Mouse (Mus musculus) midbrain, embryonic 11.5 days (tissue): ENCODE measurements around the gene OR5BS1P. TPM values are rescaled to one million over a fixed set of nuclear protein-coding genes. Genes with fewer than 3 reads are reported as not detected.
A peak's percentile ranks its signal among the peaks of the same experiment; 100 is the strongest.
"Not testable (repeated sequence)": the region's sequence is repeated elsewhere in the genome, so short reads cannot be mapped to it uniquely, and the experiment has no call there.

Source experiments
- ATAC-seq: fragments of 200-750 bp; cut with Nextera tagmentation; 2 replicates; pipeline ENCODE4 v1.8.0; 2017; ENCODE audit warnings: moderate TSS enrichment, moderate library complexity; ENCODE audit not compliant: low FRiP score
- DNase-seq: peaks from one replicate; pipeline ENCODE4 v3.0.0; 2015; ENCODE audit warnings: low spot score; ENCODE audit errors: missing footprints
- H3K27ac ChIP-seq: fragments of 300-500 bp; sonication (generic); 2 replicates; pipeline ENCODE4 v1.5.1; 2014; ENCODE audit warnings: low read depth, low read length
- H3K27me3 ChIP-seq: fragments of 300-500 bp; sonication (generic); 2 replicates; pipeline ENCODE4 v1.6.1; 2014; ENCODE audit warnings: mild to moderate bottlenecking, low read length, moderate library complexity, mixed read lengths; ENCODE audit not compliant: control insufficient read depth, insufficient read depth
- H3K36me3 ChIP-seq: fragments of 300-500 bp; sonication (generic); 2 replicates; pipeline ENCODE4 v1.6.1; 2014; ENCODE audit warnings: mild to moderate bottlenecking, low read length, moderate library complexity, mixed read lengths; ENCODE audit not compliant: control insufficient read depth, insufficient read depth
- H3K4me1 ChIP-seq: fragments of 300-500 bp; sonication (generic); 2 replicates; pipeline ENCODE4 v1.6.1; 2014; ENCODE audit warnings: low read length; ENCODE audit not compliant: control insufficient read depth, insufficient read depth
- H3K4me2 ChIP-seq: fragments of 300-500 bp; sonication (generic); 2 replicates; pipeline ENCODE4 v1.6.1; 2014; ENCODE audit warnings: mild to moderate bottlenecking, moderate library complexity
- H3K4me3 ChIP-seq: fragments of 300-500 bp; sonication (generic); 2 replicates; pipeline ENCODE4 v1.5.1; 2014; ENCODE audit warnings: low read depth, low read length
- H3K9ac ChIP-seq: fragments of 300-500 bp; sonication (generic); 2 replicates; pipeline ENCODE4 v1.6.1; 2014; ENCODE audit warnings: low read length
- H3K9me3 ChIP-seq: fragments of 300-500 bp; sonication (generic); 2 replicates; pipeline ENCODE4 v1.6.1; 2016; ENCODE audit warnings: low read length; ENCODE audit not compliant: control insufficient read depth
- WGBS: fragments of 180-500 bp; shearing (Covaris S2); extraction: QIAGEN DNeasy Blood & Tissue Kit; methylation state at CpG from one replicate; pipeline ENCODE4 v1.1.7; 2014; 5-methylcytosine and 5-hydroxymethylcytosine counted together
- polyA plus RNA-seq: library from polyadenylated mRNA; unstranded; fragments of >200 nt; fragmentation: Nextera tagmentation; extraction: Ambion mirVana; gene quantifications from 2 replicates; pipeline ENCODE4 v1.2.1, GENCODE M21; 2014

Gene OR5BS1P
- not detected in 2 replicates for polyA plus RNA-seq

- ATAC-seq = no peak
- 90% methylated on average over 4 of the region's 4 CpGs for WGBS
- H3K4me1 ChIP-seq = no peaks in the 10 kb centered on the region
These were observed at the start of gene OR5BS1P for GRCm38 (mm10) chr15:98469596-98469995. OR5BS1P (plus strand) TSS chr15:98469896.

GRCm38 (mm10) chr15:98420897-98421296 lies 48.8 kb upstream of the OR5BS1P start:
- H3K27me3 ChIP-seq = no peaks in the 10 kb centered on the region
- no peak overlapping the region for H3K4me3 ChIP-seq
- WGBS = 78% methylated on average over 4 of the region's 4 CpGs
- ATAC-seq (no peak), DNase-seq (no peak)
- H3K27ac ChIP-seq = no peak overlapping the region
- H3K4me1 ChIP-seq = peaks cover 4% of the 10 kb centered on the region; the same call in 1 of the 2 replicates
- no peak overlapping the region for H3K9ac ChIP-seq
- no peak overlapping the region for H3K4me2 ChIP-seq
- H3K9me3 ChIP-seq = no peaks in the 10 kb centered on the region
- H3K36me3 ChIP-seq = no peaks in the 10 kb centered on the region

More at GRCm38 (mm10) chr15:98469596-98469995, at the start of gene OR5BS1P:
- Histone ChIP-seq H3K27ac (no peak within 1 kb of the TSS), H3K9me3 (no peaks in the 10 kb centered on the region), H3K36me3 (no peaks in the 10 kb centered on the region), H3K4me3 (no peak within 1 kb of the TSS), H3K4me2 (no peak within 1 kb of the TSS), H3K27me3 (no peaks in the 10 kb centered on the region), H3K9ac (no peak within 1 kb of the TSS)
- DNase-seq = no peak

- peak; percentile 84 for DNase-seq
- H3K36me3 ChIP-seq = no peaks in the 10 kb centered on the region
- WGBS = 66% methylated on average over 14 of the region's 14 CpGs
These were observed 45.4 kb upstream of the OR5BS1P start for GRCm38 (mm10) chr15:98424326-98424725.

GRCm38 (mm10) chr15:98424753-98425152 lies 44.9 kb upstream of the OR5BS1P start:
- H3K36me3 ChIP-seq = no peaks in the 10 kb centered on the region
- no peak overlapping the region for H3K9ac ChIP-seq
- ATAC-seq (no peak), DNase-seq (no peak)
- no peak overlapping the region for H3K4me3 ChIP-seq
- no peak overlapping the region for H3K4me2 ChIP-seq
- H3K27me3 ChIP-seq = no peaks in the 10 kb centered on the region
- no peaks in the 10 kb centered on the region for H3K9me3 ChIP-seq
- H3K27ac ChIP-seq = no peak overlapping the region
- WGBS = 84% methylated on average over 6 of the region's 6 CpGs
- peaks cover 4% of the 10 kb centered on the region; the same call in 1 of the 2 replicates for H3K4me1 ChIP-seq

More at GRCm38 (mm10) chr15:98424326-98424725, 45.4 kb upstream of the OR5BS1P start:
- Histone ChIP-seq H3K4me1 (peaks cover 4% of the 10 kb centered on the region; the same call in 1 of the 2 replicates), H3K27ac (no peak overlapping the region), H3K9me3 (no peaks in the 10 kb centered on the region), H3K9ac (no peak overlapping the region), H3K4me3 (no peak overlapping the region), H3K4me2 (no peak overlapping the region), H3K27me3 (no peaks in the 10 kb centered on the region)
- ATAC-seq = no peak

- no peaks in the 10 kb centered on the region for H3K9me3 ChIP-seq
- 87% methylated on average over 7 of the region's 7 CpGs for WGBS
- H3K36me3 ChIP-seq = no peaks in the 10 kb centered on the region
- no peak overlapping the region for H3K4me2 ChIP-seq
- no peaks in the 10 kb centered on the region for H3K27me3 ChIP-seq
- DNase-seq = no peak
- peaks cover 4% of the 10 kb centered on the region; the same call in 1 of the 2 replicates for H3K4me1 ChIP-seq
- H3K4me3 ChIP-seq = no peak overlapping the region
- H3K9ac ChIP-seq = no peak overlapping the region
- H3K27ac ChIP-seq = no peak overlapping the region
- no peak for ATAC-seq
These were observed 44.5 kb upstream of the OR5BS1P start for GRCm38 (mm10) chr15:98425188-98425587.

GRCm38 (mm10) chr15:98430925-98431324 lies 38.8 kb upstream of the OR5BS1P start, which contains the start of gene Olfr282:
Olfr282 (plus strand) TSS chr15:98431225.
- 82% methylated on average over 5 of the region's 5 CpGs for WGBS
- not testable (repeated sequence) for ATAC-seq

GRCm38 (mm10) chr15:98444561-98444960 lies 25.1 kb upstream of the OR5BS1P start:
- DNase-seq (no peak), ATAC-seq (no peak)
- H3K4me3 ChIP-seq = no peak overlapping the region
- H3K4me2 ChIP-seq = no peak overlapping the region
- no peaks in the 10 kb centered on the region for H3K4me1 ChIP-seq
- H3K27me3 ChIP-seq = no peaks in the 10 kb centered on the region
- H3K27ac ChIP-seq = no peak overlapping the region
- no peaks in the 10 kb centered on the region for H3K9me3 ChIP-seq
- 73% methylated on average over 3 of the region's 3 CpGs for WGBS
- H3K9ac ChIP-seq = no peak overlapping the region
- H3K36me3 ChIP-seq = no peaks in the 10 kb centered on the region

More at GRCm38 (mm10) chr15:98430925-98431324, 38.8 kb upstream of the OR5BS1P start, which contains the start of gene Olfr282:
- not testable (repeated sequence) for H3K27me3 ChIP-seq, H3K4me1 ChIP-seq, DNase-seq, H3K9me3 ChIP-seq, H3K27ac ChIP-seq, H3K4me3 ChIP-seq, H3K4me2 ChIP-seq, H3K36me3 ChIP-seq, H3K9ac ChIP-seq

- Histone ChIP-seq H3K36me3 (no peaks in the 10 kb centered on the region), H3K9me3 (no peaks in the 10 kb centered on the region), H3K27me3 (no peaks in the 10 kb centered on the region), H3K27ac (no peak overlapping the region), H3K9ac (no peak overlapping the region), H3K4me1 (no peaks in the 10 kb centered on the region), H3K4me3 (no peak overlapping the region), H3K4me2 (no peak overlapping the region)
- ATAC-seq (no peak), DNase-seq (no peak)
- 62% methylated on average over 4 of the region's 4 CpGs for whole genome bisulfite sequencing
These were observed 21.2 kb upstream of the OR5BS1P start for GRCm38 (mm10) chr15:98448521-98448920.

- WGBS = 83% methylated on average over 7 of the region's 7 CpGs
- Histone ChIP-seq H3K27me3 (no peaks in the 10 kb centered on the region), H3K4me1 (no peaks in the 10 kb centered on the region), H3K9me3 (no peaks in the 10 kb centered on the region), H3K36me3 (no peaks in the 10 kb centered on the region), H3K9ac (no peak within 1 kb of the TSS), H3K4me3 (no peak within 1 kb of the TSS), H3K27ac (no peak within 1 kb of the TSS), H3K4me2 (no peak within 1 kb of the TSS)
- DNase-seq = no peak
- no peak for ATAC-seq
These were observed 17.4 kb upstream of the OR5BS1P start, which contains the start of gene Olfr281 for GRCm38 (mm10) chr15:98452288-98452687. Olfr281 (plus strand) TSS chr15:98452588.
